Mouse (Mus musculus) kidney, adult 8-10 months (tissue): ENCODE measurements around the gene Cadps.
"Not testable (repeated sequence)": the region's sequence is repeated elsewhere in the genome, so short reads cannot be mapped to it uniquely, and the experiment has no call there.

Experiments used
- DNase-seq, 2 experiments: peaks; one replicate each; pipeline ENCODE4 v3.0.0; 2022

The Cadps gene

DNA sequence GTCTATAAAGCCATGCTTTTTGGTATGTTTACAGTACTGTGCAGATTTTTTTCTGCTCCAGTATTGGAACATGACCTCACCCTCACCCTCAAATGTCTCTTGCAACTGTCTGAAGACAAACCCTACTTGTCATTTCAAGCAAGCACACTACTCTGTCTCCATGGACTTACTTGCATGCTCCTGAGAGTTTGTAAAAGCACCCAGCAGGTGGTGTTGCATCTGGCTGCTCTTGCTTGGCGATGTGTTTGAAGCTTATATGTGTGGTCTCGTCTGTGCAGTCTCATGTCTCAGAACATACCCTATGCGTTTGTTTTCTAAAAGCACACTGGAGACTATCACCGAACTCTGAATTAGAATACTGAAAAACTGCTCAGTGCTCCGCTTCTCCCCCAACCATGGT, 241.2 kb downstream of the Cadps start:
- no peak for DNase-seq

- DNase-seq: no peak
Observed at GRCm38 (mm10) chr14:12580786-12581185, 242.1 kb downstream of the Cadps start.

- DNase-seq: no peak
Observed at GRCm38 (mm10) chr14:12578156-12578555, 244.7 kb downstream of the Cadps start.

- DNase-seq: no peak
Observed at GRCm38 (mm10) chr14:12577475-12578140, 245.3 kb downstream of the Cadps start.

GRCm38 (mm10) chr14:12575105-12575504, 247.8 kb downstream of the Cadps start:
- peak; percentile 11 to 25 for DNase-seq

DNA sequence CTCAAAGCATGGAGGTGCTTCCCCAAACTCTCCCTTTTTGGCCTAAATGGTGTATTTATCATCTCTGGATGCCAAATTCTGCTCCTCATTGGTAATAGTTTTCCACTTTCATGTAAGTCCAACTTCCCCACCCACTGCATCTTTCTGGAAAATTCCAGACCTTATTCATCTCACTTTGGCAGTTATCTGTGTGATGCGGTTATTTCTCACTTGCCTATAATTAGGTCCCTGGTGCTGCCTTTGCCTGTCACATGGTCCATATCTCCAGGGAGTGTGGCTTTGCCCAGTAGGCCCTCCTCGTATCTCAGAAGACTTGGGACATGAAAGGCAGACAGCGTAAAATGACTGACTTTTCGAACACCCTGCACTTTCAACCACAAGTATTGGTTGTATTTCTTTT, 248.5 kb downstream of the Cadps start:
- DNase-seq: no peak

- DNase-seq: not testable (repeated sequence)
Observed at GRCm38 (mm10) chr14:12561730-12562129, 261.1 kb downstream of the Cadps start.

DNA sequence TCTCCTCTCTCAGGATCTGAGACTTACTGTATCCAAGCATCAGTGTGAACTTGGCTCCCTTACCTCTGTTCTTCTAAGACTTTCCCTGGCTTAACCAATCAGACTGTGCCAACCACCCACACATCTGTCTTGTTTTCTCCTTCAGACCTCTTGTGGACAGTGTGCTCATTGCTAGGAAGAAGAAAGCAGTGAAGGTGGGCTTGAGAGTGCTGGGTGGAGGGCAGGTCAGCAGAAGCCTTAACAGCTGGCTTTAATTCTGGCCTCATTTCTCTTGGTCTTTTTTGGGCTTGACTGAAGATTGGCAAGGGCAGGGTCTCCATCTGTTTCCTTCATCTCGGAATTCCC, 262.7 kb downstream of the Cadps start:
- no peak for DNase-seq

DNA sequence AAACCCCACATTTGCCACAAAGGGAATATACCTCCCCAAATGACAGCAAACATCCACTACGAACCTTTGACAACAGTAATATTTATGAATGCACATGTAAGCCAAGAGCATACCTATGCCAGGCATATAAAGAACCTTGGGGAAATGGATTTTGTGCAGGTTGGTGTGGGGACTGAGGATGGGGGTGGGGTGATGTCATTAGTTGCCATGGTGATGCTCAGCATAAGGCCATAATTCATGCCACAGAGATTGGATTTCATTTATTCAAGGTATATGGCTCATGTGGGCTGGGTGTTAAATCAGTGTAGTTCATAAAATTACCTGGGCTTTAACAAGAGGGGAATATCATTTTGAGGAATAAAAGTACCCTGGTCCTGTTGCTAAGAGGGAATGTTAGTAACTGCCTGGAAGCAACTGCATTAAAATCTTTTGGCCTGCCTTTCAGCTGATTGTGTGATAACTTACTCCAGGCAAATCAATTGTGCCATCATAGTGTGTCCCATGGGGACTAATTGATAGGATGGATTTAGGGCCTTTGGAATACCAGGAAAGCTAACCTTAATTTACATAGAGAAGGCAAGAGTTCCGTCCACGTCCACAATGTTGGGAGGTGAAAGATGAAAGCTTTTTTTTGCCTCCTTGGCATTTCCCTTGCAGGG, 263.2 kb downstream of the Cadps start:
- no peak for DNase-seq

DNA sequence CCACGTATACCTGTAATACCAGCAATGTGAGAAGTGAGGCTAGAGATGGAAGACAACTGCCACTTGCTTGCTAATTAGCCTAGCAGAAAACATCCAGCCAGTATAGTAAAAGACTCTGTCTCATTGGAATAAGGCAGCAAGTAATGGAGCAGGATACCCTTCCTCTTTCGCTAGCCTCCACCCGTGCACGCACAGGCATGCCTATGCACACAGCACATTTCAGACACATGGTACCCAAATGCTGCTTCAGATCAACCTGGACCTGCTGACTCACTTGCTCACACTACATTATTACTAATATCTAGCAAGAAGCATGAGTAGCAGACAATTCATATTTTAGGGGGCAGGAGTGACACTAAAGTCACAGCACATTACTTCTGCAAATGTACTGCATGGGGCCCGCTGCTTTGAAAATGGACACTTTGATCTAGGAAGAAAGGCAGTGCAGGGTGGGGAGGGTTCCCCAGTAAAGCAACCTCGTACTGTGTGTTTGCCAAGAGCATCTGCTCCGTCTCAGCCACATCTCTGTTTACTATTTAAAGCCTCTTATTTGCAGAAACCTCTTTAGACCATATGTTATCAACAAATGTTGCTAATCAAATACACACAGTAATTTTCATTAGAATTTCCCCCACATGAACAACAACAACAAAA, 263.8 kb downstream of the Cadps start:
- DNase-seq: no peak

DNA sequence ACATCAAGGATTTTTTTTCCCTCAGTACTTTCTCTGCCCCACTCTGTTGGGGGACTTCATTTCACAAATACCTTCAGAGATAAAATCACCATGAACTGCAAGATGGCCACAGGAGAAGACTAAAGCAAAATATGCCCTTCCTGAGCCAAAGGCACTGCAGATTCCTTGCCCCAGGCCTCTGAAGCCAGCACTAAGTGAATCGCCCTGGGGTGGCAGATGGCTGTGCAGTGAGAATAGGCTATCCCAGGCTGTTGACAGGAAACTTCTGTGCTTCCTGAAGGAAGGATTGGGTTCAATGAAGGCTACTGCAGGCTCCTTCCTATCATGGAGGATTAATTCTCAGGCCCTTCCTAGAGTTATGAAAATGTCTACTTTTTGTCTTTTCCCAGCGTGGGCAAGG, 268.4 kb downstream of the Cadps start:
- no peak for DNase-seq

- no peak for DNase-seq
Observed at GRCm38 (mm10) chr14:12551353-12551752, 271.5 kb downstream of the Cadps start.

DNA sequence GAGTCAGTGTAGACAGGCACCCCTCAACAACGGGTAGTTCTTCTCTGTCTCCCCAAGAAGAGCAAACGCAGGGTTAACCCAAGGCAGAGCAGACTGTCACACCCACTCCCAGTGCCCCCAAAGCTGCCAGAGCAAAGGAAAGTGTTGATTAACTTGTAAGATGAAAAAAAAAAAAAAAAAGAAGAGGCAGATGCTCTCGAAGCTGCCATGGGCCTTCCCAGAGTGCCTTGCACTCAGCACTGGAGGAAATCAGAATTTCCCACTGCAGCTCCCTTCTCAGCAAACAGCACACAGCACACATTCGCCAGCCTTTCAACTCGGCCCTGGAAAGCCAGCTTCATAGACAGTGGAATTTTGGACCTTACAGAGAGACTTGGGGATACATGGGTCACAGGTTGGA, 271.9 kb downstream of the Cadps start:
- DNase-seq: no peak

DNA sequence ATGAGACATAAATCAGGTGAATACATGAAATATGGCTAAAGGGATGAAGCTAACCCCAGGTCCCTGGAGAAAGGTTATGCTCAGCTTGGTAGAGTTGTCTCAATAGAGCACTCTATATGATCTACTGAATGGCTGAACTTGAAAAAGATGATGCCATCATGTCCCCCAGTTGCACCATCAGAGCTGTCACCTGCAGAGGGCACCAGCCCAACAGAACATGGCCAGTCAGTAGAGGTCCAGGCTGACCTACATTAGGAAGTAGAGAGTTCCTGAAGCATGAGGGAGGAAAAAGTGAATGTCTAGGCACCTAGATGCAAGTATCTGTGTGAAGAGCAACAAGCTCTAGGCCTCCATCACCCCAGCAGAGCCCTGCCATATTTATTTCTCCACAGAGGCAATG, 273.6 kb downstream of the Cadps start:
- DNase-seq: no peak

GRCm38 (mm10) chr14:12547496-12547895, 275.4 kb downstream of the Cadps start:
- no peak for DNase-seq

DNA sequence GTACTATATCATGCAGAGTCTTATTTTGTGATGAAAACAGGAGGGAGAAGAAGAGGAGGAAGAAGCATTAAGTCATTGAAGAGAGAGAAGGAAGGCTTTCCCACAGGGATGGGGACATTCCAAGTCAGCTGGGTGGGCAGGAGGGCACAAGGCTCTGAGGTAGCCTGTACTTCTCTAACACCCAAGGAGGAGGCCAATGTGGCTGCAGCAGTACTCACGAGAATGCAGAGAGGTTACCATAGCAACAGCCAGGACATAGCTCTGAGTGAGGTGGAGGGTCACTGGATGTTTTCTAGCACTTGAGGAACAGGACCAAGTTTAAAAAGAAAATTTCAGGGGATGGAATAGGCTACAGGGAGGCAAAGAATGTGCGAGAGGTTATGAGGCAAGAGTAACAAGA, 281.1 kb downstream of the Cadps start:
- DNase-seq: no peak

- no peak for DNase-seq
Observed at GRCm38 (mm10) chr14:12539071-12539470, 283.8 kb downstream of the Cadps start.

DNA sequence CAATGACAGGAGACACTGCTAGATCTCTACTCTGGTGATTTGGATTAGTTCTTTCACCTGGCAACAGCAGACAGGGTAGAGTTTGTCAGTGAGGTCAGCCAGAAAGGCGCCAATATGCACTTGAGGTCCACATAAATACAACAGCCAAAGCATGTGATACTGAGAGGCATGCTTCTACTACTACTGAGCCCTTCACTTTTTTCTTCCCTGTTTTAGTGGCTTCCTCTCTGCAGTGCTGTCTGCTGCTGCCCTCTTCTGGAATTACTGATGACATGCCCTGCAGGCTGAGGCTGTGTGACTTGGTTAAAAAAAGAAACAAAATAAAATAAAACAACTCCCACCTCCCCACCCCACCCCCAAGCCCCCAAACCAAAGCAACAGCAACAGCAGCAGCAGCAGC, 291.8 kb downstream of the Cadps start:
- DNase-seq: peak in 1 of 2 experiments; percentile 21

GRCm38 (mm10) chr14:12530554-12530953, 292.3 kb downstream of the Cadps start:
- DNase-seq: no peak

GRCm38 (mm10) chr14:12529961-12530542, 292.8 kb downstream of the Cadps start:
- peak; percentile 5 to 23 for DNase-seq

GRCm38 (mm10) chr14:12527296-12527695, 295.6 kb downstream of the Cadps start:
- no peak for DNase-seq

- DNase-seq: no peak
Observed at GRCm38 (mm10) chr14:12507018-12507417, 315.9 kb downstream of the Cadps start.

DNA sequence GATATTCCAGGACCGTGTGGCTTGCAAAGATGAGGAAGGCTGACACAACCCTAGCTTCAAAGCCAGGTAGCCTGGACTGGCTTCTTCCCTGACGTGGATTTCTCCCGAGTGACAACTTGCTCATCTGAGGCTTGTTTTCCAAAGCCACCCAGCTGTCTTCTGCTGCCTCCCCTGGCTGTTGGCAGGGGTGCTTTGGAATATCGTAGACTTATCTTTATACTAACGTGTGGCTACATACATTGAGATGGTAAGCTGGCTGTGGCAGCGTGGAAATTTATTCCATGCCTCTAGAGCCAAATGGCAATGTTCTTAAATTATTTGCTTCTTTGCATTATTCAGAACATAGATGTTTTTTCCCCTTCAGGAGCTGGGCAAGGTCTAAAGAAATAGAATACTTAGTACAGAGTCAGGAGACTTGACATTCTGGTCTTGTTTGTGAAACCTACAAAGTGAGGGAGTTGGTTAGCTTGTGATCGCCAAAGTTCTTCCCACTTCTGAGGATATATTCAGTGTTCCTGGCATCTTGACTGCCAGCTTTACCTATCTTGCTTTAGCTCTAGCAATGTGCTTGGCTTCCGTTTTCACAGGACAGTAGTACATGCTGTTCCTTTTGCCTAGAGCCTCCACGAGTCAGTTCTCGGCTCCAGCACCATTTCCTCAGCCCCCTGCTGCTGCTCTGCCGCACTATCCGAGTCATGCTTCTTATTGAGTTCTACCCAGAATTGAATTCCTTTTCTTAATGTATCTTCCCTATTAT, 318.5 kb downstream of the Cadps start:
- no peak for DNase-seq
